In genomic region chr11:28583911-28584434, GRCm38 (mm10) we compare ENCODE assay signal across 9 mouse cellular contexts. TPM values are rescaled to one million over a fixed set of nuclear protein-coding genes. Genes with fewer than 3 reads are reported as not detected.
DNase-seq lines count a peak whose midpoint lies in the region; ATAC-seq and TF ChIP-seq lines count a peak whose summit lies in the region.
"Had no signal": no experiment of that assay in that cellular context is flagged by ENCODE, and none has a peak within 500 bp of the region (broad histone marks: within the 10 kb centered on the region; RNA-seq: fewer than 3 reads in every experiment).

Gene Ccdc85a (minus strand): TSS chr11:28584324.

- TF ChIP-seq CTCF in forebrain, postnatal 0 days (IDR thresholded peaks at IDR 0.05; ENCODE audit: low read depth), result peak; percentile 94

- WGBS in forebrain, postnatal 0 days, result under 1% methylated on average over 25 of the region's 25 CpGs
- WGBS in liver, embryonic 12.5 days (ENCODE audit: insufficient replicate concordance), result under 1% methylated on average over 25 of the region's 25 CpGs
- WGBS in neural tube, embryonic 12.5 days, result 0% methylated on average over 25 of the region's 25 CpGs

- H3K9me3 ChIP-seq in forebrain, postnatal 0 days (ENCODE audit: low read length), result no peaks in the 10 kb centered on the region
- no peaks in the 10 kb centered on the region for H3K9me3 ChIP-seq in liver, embryonic 12.5 days (replicated peaks)
- H3K9me3 ChIP-seq in neural tube, embryonic 12.5 days, result no peaks in the 10 kb centered on the region

- intact Hi-C loops in heart, postnatal 14 days (cut with DNase I), result loop anchor here (5.0 to 10.0 kb wide), 6 partner anchors 117 to 1359 kb away; no protein-coding TSS in a partner anchor

- peak; percentile 88 for DNase-seq in ES-CJ7 (ENCODE audit: low read depth, low spot score)
- peak; percentile 54 to 63 for DNase-seq in cerebellum, adult 18-20 months
- peak; percentile 93 for DNase-seq in forebrain, postnatal 0 days
- DNase-seq in heart, postnatal 14 days, result peak; percentile 81
- peak; percentile 83 to 89 for DNase-seq in kidney, postnatal 4 days
- peak; percentile 49 for DNase-seq in urinary bladder, adult 2 months (ENCODE audit: low spot score)

- peak within 1 kb of the TSS; percentile 72 for H3K9ac ChIP-seq in forebrain, postnatal 0 days
- no peak within 1 kb of the TSS for H3K9ac ChIP-seq in liver, embryonic 12.5 days
- peak within 1 kb of the TSS; percentile 58 for H3K9ac ChIP-seq in neural tube, embryonic 12.5 days

- H3K27ac ChIP-seq in forebrain, postnatal 0 days (ENCODE audit: low read depth, low read length), result peak within 1 kb of the TSS; percentile 80
- H3K27ac ChIP-seq in liver, embryonic 12.5 days, result no peak within 1 kb of the TSS
- peak within 1 kb of the TSS; percentile 42; the same call in 1 of the 2 replicates for H3K27ac ChIP-seq in neural tube, embryonic 12.5 days

- H3K36me3 ChIP-seq in forebrain, postnatal 0 days (ENCODE audit: insufficient read depth), result no peaks in the 10 kb centered on the region
- no peaks in the 10 kb centered on the region for H3K36me3 ChIP-seq in liver, embryonic 12.5 days
- H3K36me3 ChIP-seq in neural tube, embryonic 12.5 days, result no peaks in the 10 kb centered on the region

- H3K4me3 ChIP-seq in forebrain, postnatal 0 days (ENCODE audit: low read depth, low read length), result peak within 1 kb of the TSS; percentile 70
- H3K4me3 ChIP-seq in liver, embryonic 12.5 days, result peak within 1 kb of the TSS; percentile 43
- H3K4me3 ChIP-seq in neural tube, embryonic 12.5 days, result peak within 1 kb of the TSS; percentile 60

- ATAC-seq in forebrain, postnatal 0 days, result peak; percentile 98
- peak; percentile 71 for ATAC-seq in liver, embryonic 12.5 days
- ATAC-seq in neural tube, embryonic 12.5 days (ENCODE audit: low FRiP score, low read depth), result peak; percentile 98

- no peaks in the 10 kb centered on the region for H3K27me3 ChIP-seq in forebrain, postnatal 0 days (ENCODE audit: insufficient read depth, low read length)
- peaks cover 34% of the 10 kb centered on the region for H3K27me3 ChIP-seq in liver, embryonic 12.5 days (replicated peaks)
- H3K27me3 ChIP-seq in neural tube, embryonic 12.5 days (replicated peaks), result peaks cover 11% of the 10 kb centered on the region

- no peaks in the 10 kb centered on the region for H3K4me1 ChIP-seq in forebrain, postnatal 0 days (ENCODE audit: insufficient read depth)
- 0 out of 2 replicates have a peak, but pooled peaks cover 7% of the 10 kb centered on the region for H3K4me1 ChIP-seq in liver, embryonic 12.5 days
- H3K4me1 ChIP-seq in neural tube, embryonic 12.5 days, result no peaks in the 10 kb centered on the region

- H3K4me2 ChIP-seq in forebrain, postnatal 0 days (ENCODE audit: low read depth), result peak within 1 kb of the TSS; percentile 81
- H3K4me2 ChIP-seq in liver, embryonic 12.5 days, result peak within 1 kb of the TSS; percentile 67
- peak within 1 kb of the TSS; percentile 99 for H3K4me2 ChIP-seq in neural tube, embryonic 12.5 days (replicated peaks)

RNA-seq across cellular contexts. Expression of gene Ccdc85a, which starts in this region (rescaled TPM):
- 23.5 and 24.0 TPM in 2 replicates for total RNA-seq in forebrain, postnatal 0 days (2014; rRNA removed)
- polyA plus RNA-seq in forebrain, postnatal 0 days (2015; fragmentation: Nextera tagmentation; extraction: Ambion mirVana), result 27.5 and 43.2 TPM in 2 replicates
- total RNA-seq in heart, postnatal 14 days (2021), result 10 to 100 TPM; 12.5 to 14.2 TPM
- polyA plus RNA-seq in liver, embryonic 12.5 days (2016; fragmentation: Nextera tagmentation; extraction: Ambion mirVana), result 0.04 and 0.16 TPM in 2 replicates
- 9.5 and 11.0 TPM in 2 replicates for polyA plus RNA-seq in neural tube, embryonic 12.5 days (2016; fragmentation: Nextera tagmentation; extraction: Ambion mirVana)
- polyA plus RNA-seq in urinary bladder, adult 2 months (2012; rRNA removed), result 0.78 and 1.0 TPM in 2 replicates
- total RNA-seq: MEL had no signal

Comparison
In these comparisons a context has a peak if more than half of its experiments do, and no peak if none do; other contexts are left out.
1. Peak in ATAC-seq, H3K4me3 ChIP-seq and H3K4me2 ChIP-seq in liver, embryonic 12.5 days; RNA of the gene not detected or under 1 TPM.